Mouse (Mus musculus) midbrain, embryonic 14.5 days (tissue): ENCODE data around the gene Arhgap33. TPM values are rescaled to one million over a fixed set of nuclear protein-coding genes. Genes with fewer than 3 reads are reported as not detected.

Experiments used
- ATAC-seq: fragments of 200-750 bp; cut with Nextera tagmentation; 2 replicates; pipeline ENCODE4 v1.8.0; 2017; ENCODE audit warnings: moderate number of reproducible peaks, moderate library complexity; ENCODE audit not compliant: low FRiP score, low TSS enrichment
- DNase-seq: peaks from one replicate; pipeline ENCODE4 v3.0.0-alpha.2; 2015
- H3K27ac ChIP-seq: fragments of 300-500 bp; sonication (generic); replicated peaks from 2 replicates; pipeline ENCODE4 v1.5.1; 2014; ENCODE audit warnings: mild to moderate bottlenecking, low read depth, low read length, moderate library complexity
- H3K27me3 ChIP-seq: fragments of 300-500 bp; sonication (generic); 2 replicates; pipeline ENCODE4 v1.6.1; 2014; ENCODE audit warnings: low read length, control low read depth, mixed read lengths; ENCODE audit not compliant: control insufficient read depth, insufficient read depth
- H3K36me3 ChIP-seq: fragments of 300-500 bp; sonication (generic); 2 replicates; pipeline ENCODE4 v1.6.1; 2014; ENCODE audit warnings: low read length, control low read depth; ENCODE audit not compliant: control insufficient read depth, insufficient read depth
- H3K4me1 ChIP-seq: fragments of 300-500 bp; sonication (generic); 2 replicates; pipeline ENCODE4 v1.6.1; 2014; ENCODE audit warnings: mild to moderate bottlenecking, antibody characterized with exemption, low read length, control low read depth; ENCODE audit not compliant: control insufficient read depth, insufficient read depth
- H3K4me2 ChIP-seq: fragments of 300-500 bp; sonication (generic); 2 replicates; pipeline ENCODE4 v1.6.1; 2014; ENCODE audit warnings: mild to moderate bottlenecking, low read length, moderate library complexity
- H3K4me3 ChIP-seq: fragments of 300-500 bp; sonication (generic); replicated peaks from 2 replicates; pipeline ENCODE4 v1.5.1; 2014; ENCODE audit warnings: low read depth, low read length
- H3K9ac ChIP-seq: fragments of 300-500 bp; sonication (generic); replicated peaks from 2 replicates; pipeline ENCODE4 v1.6.1; 2014; ENCODE audit warnings: mild to moderate bottlenecking, low read length, moderate library complexity
- H3K9me3 ChIP-seq: fragments of 300-500 bp; sonication (generic); 2 replicates; pipeline ENCODE4 v1.6.1; 2016; ENCODE audit warnings: low read length, control low read depth, mixed read lengths; ENCODE audit not compliant: control insufficient read depth
- WGBS: fragments of 180-500 bp; shearing (Covaris S2); extraction: QIAGEN DNeasy Blood & Tissue Kit; methylation state at CpG from one replicate; pipeline ENCODE4 v1.1.7; 2014; 5-methylcytosine and 5-hydroxymethylcytosine counted together
- polyA plus RNA-seq: library from polyadenylated mRNA; unstranded; fragments of >200 nt; fragmentation: Nextera tagmentation; extraction: Ambion mirVana; gene quantifications from 2 replicates; pipeline ENCODE4 v1.2.1, GENCODE M21; 2014

The Arhgap33 gene
- polyA plus RNA-seq, 1 experiment from 2014 or later: 129 TPM

GRCm38 (mm10) chr7:30549880-30550279 lies 15.0 kb upstream of the Arhgap33 start:
- no peak overlapping the region for H3K9ac ChIP-seq
- ATAC-seq (no peak), DNase-seq (no peak)
- peaks cover 10% of the 10 kb centered on the region for H3K4me1 ChIP-seq
- H3K4me2 ChIP-seq: no peak overlapping the region
- no peaks in the 10 kb centered on the region for H3K9me3 ChIP-seq
- H3K27me3 ChIP-seq: no peaks in the 10 kb centered on the region
- H3K4me3 ChIP-seq: no peak overlapping the region
- H3K36me3 ChIP-seq: peaks cover 21% of the 10 kb centered on the region
- H3K27ac ChIP-seq: no peak overlapping the region
- WGBS: 94% methylated on average over 2 of the region's 2 CpGs

DNA sequence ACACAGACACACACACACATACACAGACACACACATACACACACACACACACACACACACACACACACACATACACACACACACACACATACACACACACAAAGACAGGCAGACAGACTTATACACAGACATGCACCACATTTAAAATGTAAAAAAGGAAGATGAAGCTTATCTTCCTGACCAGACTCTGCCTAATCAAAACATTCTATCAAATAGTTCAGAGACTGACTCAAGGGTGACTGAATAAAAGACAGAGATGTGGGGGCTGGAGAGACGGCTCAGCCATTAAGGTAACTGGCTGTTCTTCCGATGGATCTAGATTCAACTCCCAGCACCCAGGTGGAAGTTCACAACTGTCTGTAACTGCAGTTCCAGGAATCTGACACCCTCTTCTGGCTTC lies 9.5 kb upstream of the Arhgap33 start:
- peaks cover 27% of the 10 kb centered on the region for H3K36me3 ChIP-seq
- ATAC-seq (no peak), DNase-seq (no peak)
- no peak overlapping the region for H3K27ac ChIP-seq
- no peaks in the 10 kb centered on the region for H3K9me3 ChIP-seq
- no peak overlapping the region for H3K9ac ChIP-seq
- H3K4me1 ChIP-seq: no peaks in the 10 kb centered on the region
- 89% methylated on average over 2 of the region's 2 CpGs for WGBS
- no peaks in the 10 kb centered on the region for H3K27me3 ChIP-seq
- no peak overlapping the region for H3K4me2 ChIP-seq
- H3K4me3 ChIP-seq: no peak overlapping the region

GRCm38 (mm10) chr7:30540572-30540971 lies 5.7 kb upstream of the Arhgap33 start:
- Histone ChIP-seq H3K9ac (no peak overlapping the region), H3K4me3 (no peak overlapping the region), H3K4me1 (peaks cover 5% of the 10 kb centered on the region), H3K27me3 (no peaks in the 10 kb centered on the region), H3K36me3 (peaks cover 18% of the 10 kb centered on the region), H3K9me3 (no peaks in the 10 kb centered on the region), H3K4me2 (no peak overlapping the region), H3K27ac (no peak overlapping the region)
- WGBS: 91% methylated on average over 7 of the region's 7 CpGs
- DNase-seq (no peak), ATAC-seq (no peak)

DNA sequence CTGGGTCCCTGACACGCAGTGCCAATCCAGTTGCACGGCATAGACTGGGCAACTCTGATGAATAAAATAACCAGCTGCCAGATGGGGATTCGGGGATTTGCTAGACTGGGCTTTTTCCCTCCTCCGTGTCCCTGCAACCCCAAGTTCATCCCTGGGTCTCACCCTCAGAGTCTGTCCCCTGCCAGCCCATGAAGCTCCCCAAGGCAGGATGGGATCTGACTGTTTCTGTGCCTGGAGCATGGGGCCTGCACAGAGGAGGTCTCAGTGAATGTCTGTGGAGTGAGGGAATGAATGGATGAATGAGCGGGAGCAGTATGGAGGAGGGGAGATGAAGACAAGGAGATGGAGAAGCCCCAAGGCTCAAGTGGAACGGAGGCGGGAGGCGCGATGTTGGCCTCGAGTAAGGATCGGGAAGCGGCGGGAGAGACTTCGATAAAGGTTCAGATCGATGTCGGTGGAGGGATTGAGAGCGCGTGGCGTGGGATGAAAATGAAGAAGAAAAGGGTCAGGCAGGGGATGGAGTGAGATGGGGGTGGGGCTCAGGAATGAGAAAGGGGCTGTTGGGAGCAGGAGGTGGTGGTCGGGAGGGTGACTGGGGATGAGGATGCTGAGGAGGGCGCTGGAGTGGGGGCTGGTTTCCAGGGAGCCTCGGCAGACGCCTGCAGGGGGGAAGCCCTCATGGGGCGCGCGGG lies 773 bp downstream of the Arhgap33 start:
- WGBS: 2% methylated on average over 26 of the region's 26 CpGs
- H3K4me3 ChIP-seq: peak overlapping the region; percentile 86
- H3K36me3 ChIP-seq: peaks cover 42% of the 10 kb centered on the region
- H3K9me3 ChIP-seq: no peaks in the 10 kb centered on the region
- H3K27me3 ChIP-seq: no peaks in the 10 kb centered on the region
- H3K9ac ChIP-seq: peak overlapping the region; percentile 97
- ATAC-seq: peak; percentile 38
- peak overlapping the region; percentile 95 for H3K27ac ChIP-seq
- peaks cover 32% of the 10 kb centered on the region for H3K4me1 ChIP-seq
- peak overlapping the region; percentile 69 for H3K4me2 ChIP-seq
- DNase-seq: peak; percentile 62

DNA sequence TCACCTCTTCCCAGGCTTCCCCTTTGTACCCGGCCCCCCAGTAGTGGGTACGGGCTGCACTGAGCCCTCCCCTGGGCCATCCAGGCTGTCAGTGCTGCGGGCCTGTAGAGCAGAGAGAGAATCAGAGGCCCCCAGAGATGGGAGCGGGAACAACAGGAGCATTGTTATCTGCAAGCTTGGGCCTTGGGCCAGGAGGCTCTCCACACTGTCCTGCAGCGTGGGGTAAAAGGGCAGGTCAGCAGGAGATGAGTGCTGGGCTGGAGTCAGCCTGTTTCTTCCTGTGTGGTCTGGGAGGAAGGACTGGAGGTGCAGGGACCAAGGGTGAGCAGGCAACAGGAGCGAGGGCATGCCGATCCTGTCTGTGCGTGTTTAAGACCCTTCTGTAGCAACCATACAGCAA lies 1.9 kb downstream of the Arhgap33 start:
- Histone ChIP-seq H3K9me3 (no peaks in the 10 kb centered on the region), H3K4me1 (peaks cover 32% of the 10 kb centered on the region), H3K4me2 (peak overlapping the region; percentile 69), H3K27ac (peak overlapping the region; percentile 95; the same call in 1 of the 2 replicates), H3K36me3 (peaks cover 52% of the 10 kb centered on the region), H3K27me3 (no peaks in the 10 kb centered on the region), H3K9ac (peak overlapping the region; percentile 97), H3K4me3 (peak overlapping the region; percentile 86)
- 6% methylated on average over 8 of the region's 8 CpGs for WGBS
- ATAC-seq: no peak
- DNase-seq: peak; percentile 44

GRCm38 (mm10) chr7:30531291-30531815 lies 3.5 kb downstream of the Arhgap33 start:
- Histone ChIP-seq H3K9ac (0 out of 2 replicates have a peak overlapping the region, but pooled peaks have one; percentile 14), H3K36me3 (peaks cover 67% of the 10 kb centered on the region)
- WGBS: 89% methylated on average over 9 of the region's 9 CpGs

GRCm38 (mm10) chr7:30526981-30527380 lies 7.9 kb downstream of the Arhgap33 start:
- H3K4me2 ChIP-seq: no peak overlapping the region
- DNase-seq: no peak
- 81% methylated on average over 14 of the region's 14 CpGs for WGBS
- peaks cover 100% of the 10 kb centered on the region for H3K36me3 ChIP-seq
- ATAC-seq: no peak
- 0 out of 2 replicates have a peak overlapping the region, but pooled peaks have one; percentile 6 for H3K9ac ChIP-seq
- no peak overlapping the region for H3K27ac ChIP-seq
- H3K9me3 ChIP-seq: no peaks in the 10 kb centered on the region
- no peaks in the 10 kb centered on the region for H3K27me3 ChIP-seq
- H3K4me3 ChIP-seq: no peak overlapping the region
- H3K4me1 ChIP-seq: peaks cover 7% of the 10 kb centered on the region

More at GRCm38 (mm10) chr7:30531291-30531815, 3.5 kb downstream of the Arhgap33 start:
- no peak for ATAC-seq
- no peak overlapping the region for H3K27ac ChIP-seq
- no peaks in the 10 kb centered on the region for H3K27me3 ChIP-seq
- no peak for DNase-seq
- H3K9me3 ChIP-seq: no peaks in the 10 kb centered on the region
- peak overlapping the region; percentile 1; the same call in 1 of the 2 replicates for H3K4me3 ChIP-seq
- H3K4me1 ChIP-seq: peaks cover 32% of the 10 kb centered on the region
- peak overlapping the region; percentile 69 for H3K4me2 ChIP-seq

DNA sequence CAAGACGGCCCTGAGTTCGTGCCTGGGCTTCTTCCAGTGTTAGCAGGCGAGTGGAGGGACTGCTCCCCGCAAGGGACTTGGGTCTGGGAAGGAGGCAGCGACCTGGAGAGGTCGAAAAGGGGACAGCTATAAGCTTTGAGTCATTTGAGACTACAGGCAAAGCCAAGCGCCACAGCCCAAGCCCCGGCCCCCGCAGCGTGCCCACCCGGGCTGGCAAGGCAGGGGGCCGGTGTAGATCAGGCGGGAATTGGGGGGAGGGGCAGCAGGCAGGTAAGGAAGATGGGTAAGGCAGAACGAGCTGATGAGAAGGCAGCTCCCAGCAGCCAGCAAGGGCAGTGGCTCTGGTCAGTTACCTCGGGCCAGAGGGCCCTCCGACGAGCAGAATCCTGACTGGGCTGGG lies 8.5 kb downstream of the Arhgap33 start:
- no peak overlapping the region; the same call in 1 of the 2 replicates for H3K9ac ChIP-seq
- peaks cover 1% of the 10 kb centered on the region for H3K4me1 ChIP-seq
- no peak for DNase-seq
- no peak for ATAC-seq
- H3K4me3 ChIP-seq: no peak overlapping the region
- no peaks in the 10 kb centered on the region for H3K9me3 ChIP-seq
- no peak overlapping the region for H3K4me2 ChIP-seq
- no peaks in the 10 kb centered on the region for H3K27me3 ChIP-seq
- 33% methylated on average over 17 of the region's 17 CpGs for WGBS
- no peak overlapping the region for H3K27ac ChIP-seq
- peaks cover 94% of the 10 kb centered on the region for H3K36me3 ChIP-seq

DNA sequence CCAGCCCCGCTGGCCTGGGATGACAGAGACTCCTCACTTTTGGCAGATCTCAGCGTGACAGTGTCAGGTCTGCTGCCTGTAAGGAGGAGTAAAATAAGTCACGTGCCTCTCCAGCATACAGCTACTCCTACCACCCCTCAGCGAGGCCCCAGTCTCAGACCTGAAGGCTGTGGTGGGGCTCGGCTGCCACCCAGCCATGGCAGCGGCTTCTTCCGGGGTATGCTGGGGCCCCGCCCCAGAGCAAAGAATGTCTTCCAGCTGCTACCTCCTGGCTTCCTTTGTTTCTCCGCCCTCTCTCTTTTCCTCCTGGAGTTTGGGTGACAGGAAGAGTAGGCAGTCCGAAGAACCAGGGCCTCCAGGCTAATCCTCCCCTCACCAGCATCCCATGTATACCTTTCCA lies 8.9 kb downstream of the Arhgap33 start:
- 38% methylated on average over 10 of the region's 10 CpGs for WGBS
- ATAC-seq: no peak
- H3K9me3 ChIP-seq: no peaks in the 10 kb centered on the region
- no peak for DNase-seq
- no peaks in the 10 kb centered on the region for H3K4me1 ChIP-seq
- H3K27me3 ChIP-seq: no peaks in the 10 kb centered on the region
- H3K36me3 ChIP-seq: peaks cover 90% of the 10 kb centered on the region
- H3K4me3 ChIP-seq: no peak overlapping the region
- H3K27ac ChIP-seq: no peak overlapping the region
- H3K9ac ChIP-seq: no peak overlapping the region; the same call in 1 of the 2 replicates
- no peak overlapping the region for H3K4me2 ChIP-seq
